Mouse (Mus musculus): ENCODE measurements around the gene Nup37.

Nup37 gene

GRCm38 (mm10) chr10:88146707-88147477 is at the start of gene Nup37, which contains the start of gene Parpbp:
Nup37 (plus strand) TSS chr10:88146992.
Parpbp (minus strand) TSS chr10:88146941.
- DNase-seq, result peak; percentile 92

GRCm38 (mm10) chr10:88106169-88106568 is 40.6 kb upstream of the Nup37 start:
- DNase-seq, result no peak

- no peak for DNase-seq
Measured at GRCm38 (mm10) chr10:88113290-88113689, 33.5 kb upstream of the Nup37 start.

- DNase-seq, result no peak
Measured at GRCm38 (mm10) chr10:88119721-88120120, 27.1 kb upstream of the Nup37 start.

- no peak for DNase-seq
Measured at GRCm38 (mm10) chr10:88135630-88136029, 11.2 kb upstream of the Nup37 start.

- no peak for DNase-seq
Measured at GRCm38 (mm10) chr10:88146187-88146586, 605 bp upstream of the Nup37 start.

GRCm38 (mm10) chr10:88150381-88150780 is 3.6 kb downstream of the Nup37 start:
- DNase-seq, result no peak

GRCm38 (mm10) chr10:88151658-88152057 is 4.9 kb downstream of the Nup37 start:
- no peak for DNase-seq

GRCm38 (mm10) chr10:88162096-88162495 is 15.3 kb downstream of the Nup37 start:
- no peak for DNase-seq

- no peak for DNase-seq
Measured at GRCm38 (mm10) chr10:88162676-88163075, 15.9 kb downstream of the Nup37 start.

- DNase-seq, result peak; percentile 27
Measured at GRCm38 (mm10) chr10:88166158-88166557, 19.4 kb downstream of the Nup37 start.

GRCm38 (mm10) chr10:88167438-88168077 is 20.8 kb downstream of the Nup37 start:
- no peak for DNase-seq

GRCm38 (mm10) chr10:88200541-88200940 is 53.7 kb downstream of the Nup37 start:
- no peak for DNase-seq

- DNase-seq, result peak; percentile 92
Measured at GRCm38 (mm10) chr10:88200951-88201638, 54.3 kb downstream of the Nup37 start, which contains the start of gene Washc3. Washc3 (plus strand) TSS chr10:88201093.

GRCm38 (mm10) chr10:88201650-88202049 is 54.9 kb downstream of the Nup37 start:
- DNase-seq, result peak; percentile 8

GRCm38 (mm10) chr10:88202581-88202980 is 55.8 kb downstream of the Nup37 start:
- peak; percentile 31 for DNase-seq

- DNase-seq, result peak; percentile 38
Measured at GRCm38 (mm10) chr10:88203236-88203635, 56.4 kb downstream of the Nup37 start.

- no peak for DNase-seq
Measured at GRCm38 (mm10) chr10:88212644-88213043, 65.9 kb downstream of the Nup37 start.

- no peak for DNase-seq
Measured at GRCm38 (mm10) chr10:88214800-88215514, 68.2 kb downstream of the Nup37 start.

GRCm38 (mm10) chr10:88218161-88218560 is 71.4 kb downstream of the Nup37 start:
- no peak for DNase-seq

- DNase-seq, result no peak
Measured at GRCm38 (mm10) chr10:88221718-88222117, 74.9 kb downstream of the Nup37 start.

GRCm38 (mm10) chr10:88225421-88225820 is 78.6 kb downstream of the Nup37 start:
- DNase-seq, result no peak

GRCm38 (mm10) chr10:88227962-88228361 is 81.2 kb downstream of the Nup37 start:
- no peak for DNase-seq

Measured in thymus, postnatal 25 days (tissue).